Mouse (Mus musculus): ENCODE results near the gene Ptges3l.
"Not testable (repeated sequence)": the region's sequence is repeated elsewhere in the genome, so short reads cannot be mapped to it uniquely, and the experiment has no call there.

The Ptges3l gene

GRCm38 (mm10) chr11:101420148-101420547, 5.0 kb downstream of the Ptges3l start:
- no peak for DNase-seq (ENCODE audit: low spot score)

GRCm38 (mm10) chr11:101419610-101420009, 5.5 kb downstream of the Ptges3l start:
- DNase-seq (ENCODE audit: low spot score) = no peak

GRCm38 (mm10) chr11:101418991-101419390, 6.1 kb downstream of the Ptges3l start:
- DNase-seq (ENCODE audit: low spot score) = no peak

GRCm38 (mm10) chr11:101417101-101417855, 7.9 kb downstream of the Ptges3l start, which contains the start of gene Aarsd1:
Aarsd1 (minus strand) TSS chr11:101417615.
- peak; percentile 87 for DNase-seq (ENCODE audit: low spot score)

- no peak for DNase-seq (ENCODE audit: low spot score)
These were observed 8.6 kb downstream of the Ptges3l start for GRCm38 (mm10) chr11:101416433-101417100.

GRCm38 (mm10) chr11:101415306-101415705, 9.8 kb downstream of the Ptges3l start:
- peak; percentile 27 for DNase-seq (ENCODE audit: low spot score)

GRCm38 (mm10) chr11:101395110-101395509, 30.0 kb downstream of the Ptges3l start:
- peak; percentile 79 for DNase-seq (ENCODE audit: low spot score)

GRCm38 (mm10) chr11:101381817-101382216, 43.3 kb downstream of the Ptges3l start:
- DNase-seq (ENCODE audit: low spot score) = no peak

GRCm38 (mm10) chr11:101378926-101379325, 46.2 kb downstream of the Ptges3l start:
- DNase-seq (ENCODE audit: low spot score) = peak; percentile 22

GRCm38 (mm10) chr11:101378196-101378595, 46.9 kb downstream of the Ptges3l start:
- DNase-seq (ENCODE audit: low spot score) = not testable (repeated sequence)

- no peak for DNase-seq (ENCODE audit: low spot score)
These were observed 50.7 kb downstream of the Ptges3l start for GRCm38 (mm10) chr11:101374421-101374938.

- no peak for DNase-seq (ENCODE audit: low spot score)
These were observed 55.0 kb downstream of the Ptges3l start for GRCm38 (mm10) chr11:101370141-101370540.
